Mouse (Mus musculus): ENCODE measurements at regions not wholly inside any gene's neighbourhood (a gene's known extent, or its start where the extent isn't known, plus 50 kb on each side); places are given as distances from the start of the nearest gene placed in this dataset.

DNA sequence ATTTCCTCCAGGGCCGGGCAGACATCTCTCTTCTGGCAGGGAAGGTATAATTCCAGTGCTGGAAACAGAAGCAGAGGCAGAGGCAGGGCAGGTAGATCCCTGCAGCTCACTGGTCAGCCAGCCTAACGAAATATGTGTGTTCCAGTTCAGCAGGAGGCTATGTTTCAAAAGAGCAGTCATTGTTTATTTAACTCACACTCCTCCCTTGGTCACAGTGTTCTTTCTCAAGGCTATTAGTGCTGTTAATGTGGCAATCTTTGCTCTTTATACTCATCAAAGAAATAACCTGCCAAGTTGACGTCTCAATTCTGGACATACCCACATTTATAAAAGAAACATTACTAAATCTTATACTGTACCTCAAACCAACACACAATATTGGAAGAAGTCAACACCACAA lies 253.3 kb upstream of the Adgrl3 start:
- DNase-seq (ENCODE audit: low read depth, low spot score): no peak

DNA sequence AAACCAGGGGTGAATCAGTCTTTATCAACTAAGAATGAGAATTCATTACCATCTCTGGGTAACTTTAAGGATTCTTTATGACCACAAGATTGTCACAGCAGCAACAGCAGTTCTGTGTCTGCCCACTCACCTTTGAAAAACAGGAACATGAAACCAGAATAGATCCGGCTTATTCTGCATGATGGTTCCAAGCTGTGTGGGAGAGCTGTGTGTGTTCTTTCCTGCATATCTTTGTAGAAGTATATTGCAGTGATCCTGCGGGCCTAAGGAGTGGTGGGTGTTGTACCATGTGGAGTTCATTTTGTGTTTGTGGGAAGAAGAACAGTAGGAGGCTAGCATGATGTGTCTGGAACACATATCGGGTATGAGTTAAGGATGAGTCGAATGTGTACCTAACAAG lies 236.0 kb upstream of the Adgrl3 start:
- DNase-seq (ENCODE audit: low read depth, low spot score): peak; percentile 94

DNA sequence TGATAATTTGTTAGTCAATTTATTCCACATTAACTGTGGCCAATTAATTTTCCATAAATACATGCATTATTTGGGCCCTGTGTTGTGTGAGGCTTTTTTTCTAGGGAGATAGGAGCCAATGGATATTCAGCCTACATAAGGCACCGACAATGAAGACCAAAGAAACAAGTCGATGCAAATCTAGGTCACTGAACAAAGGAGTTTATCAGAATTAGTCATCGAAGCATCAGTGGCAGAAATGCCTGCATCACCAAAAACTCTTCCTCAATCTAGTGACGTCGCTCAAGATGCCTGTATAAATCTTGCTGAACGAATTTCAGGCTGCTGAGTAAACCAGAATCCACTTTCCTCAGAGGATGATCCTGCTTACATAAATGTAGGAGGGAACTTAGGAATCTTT lies 235.2 kb upstream of the Adgrl3 start:
- DNase-seq (ENCODE audit: low read depth, low spot score): no peak

DNA sequence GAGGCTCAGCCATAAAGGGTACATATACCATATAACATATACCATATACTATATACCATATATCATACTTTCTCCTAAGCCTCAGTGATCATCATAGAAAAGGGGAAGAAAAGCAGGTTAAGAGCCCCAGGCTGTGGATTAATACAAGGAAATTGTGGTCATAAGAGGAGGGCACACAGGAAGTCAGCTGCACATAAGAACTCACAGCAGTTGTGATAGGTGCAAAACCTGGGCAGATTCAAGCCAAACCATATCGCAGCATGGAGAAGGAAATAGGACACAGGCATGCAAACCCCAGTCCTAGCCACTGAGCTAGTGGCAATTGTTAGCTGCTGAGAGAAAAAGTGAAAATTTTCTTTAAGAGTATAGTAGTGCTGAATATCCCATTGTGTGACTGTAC lies 228.3 kb upstream of the Adgrl3 start:
- no peak for DNase-seq (ENCODE audit: low read depth, low spot score)

DNA sequence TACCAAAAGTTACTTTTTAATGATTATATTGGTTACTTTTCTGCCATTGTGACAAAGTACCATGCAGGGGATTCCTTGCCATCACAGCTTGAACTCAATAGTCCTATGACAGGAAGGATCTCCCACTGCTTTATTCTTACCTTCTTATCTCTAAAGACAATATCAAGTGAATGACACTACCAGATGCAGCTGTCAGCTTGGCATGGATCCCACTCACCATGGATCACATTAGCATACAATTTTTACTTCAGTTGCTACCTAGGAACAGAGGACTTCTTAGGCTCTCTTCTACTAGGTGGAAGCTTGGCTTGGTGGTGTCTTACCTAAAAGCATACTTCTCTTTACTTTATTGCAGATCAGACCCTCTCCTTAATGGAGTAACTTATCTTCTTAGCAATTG lies 220.2 kb upstream of the Adgrl3 start:
- no peak for DNase-seq (ENCODE audit: low read depth, low spot score)

DNA sequence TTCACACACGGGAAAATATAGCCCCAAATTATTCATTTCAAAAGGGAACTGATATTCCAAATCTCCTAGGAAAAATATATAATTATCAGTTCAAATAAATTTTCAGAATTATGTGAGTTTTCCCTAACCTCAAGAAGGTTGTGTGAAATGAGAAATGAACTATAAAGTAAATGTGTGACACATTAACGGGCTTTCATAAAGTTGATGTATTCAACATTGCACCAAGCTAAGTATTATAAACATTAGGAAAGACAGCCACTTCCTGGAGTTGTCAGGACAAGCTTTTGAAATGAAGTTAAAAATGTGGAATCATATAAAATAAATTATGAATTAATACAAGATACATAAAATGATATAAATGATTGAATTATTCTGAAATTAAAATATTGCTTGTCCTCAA lies 207.0 kb upstream of the Adgrl3 start:
- DNase-seq (ENCODE audit: low read depth, low spot score): no peak

DNA sequence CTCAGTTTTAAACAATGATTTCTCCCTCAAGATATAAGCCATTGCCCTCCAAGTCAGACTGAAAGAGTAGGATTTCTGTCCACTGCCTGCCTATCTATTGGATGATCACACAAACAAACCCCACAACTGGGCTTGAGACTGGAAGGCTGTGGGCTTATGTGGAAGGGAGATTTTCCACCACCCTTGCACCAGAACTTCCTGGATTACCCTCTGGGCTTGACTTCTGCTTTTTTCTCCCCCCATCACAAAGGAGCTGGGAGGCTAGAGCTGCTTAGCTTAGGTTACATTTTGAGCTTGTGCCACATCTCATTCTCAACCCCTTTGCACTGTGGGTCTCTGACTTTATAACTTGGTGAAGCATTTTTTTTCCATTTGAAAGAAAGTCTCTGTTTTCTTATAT lies 200.7 kb upstream of the Adgrl3 start:
- no peak for DNase-seq (ENCODE audit: low read depth, low spot score)

DNA sequence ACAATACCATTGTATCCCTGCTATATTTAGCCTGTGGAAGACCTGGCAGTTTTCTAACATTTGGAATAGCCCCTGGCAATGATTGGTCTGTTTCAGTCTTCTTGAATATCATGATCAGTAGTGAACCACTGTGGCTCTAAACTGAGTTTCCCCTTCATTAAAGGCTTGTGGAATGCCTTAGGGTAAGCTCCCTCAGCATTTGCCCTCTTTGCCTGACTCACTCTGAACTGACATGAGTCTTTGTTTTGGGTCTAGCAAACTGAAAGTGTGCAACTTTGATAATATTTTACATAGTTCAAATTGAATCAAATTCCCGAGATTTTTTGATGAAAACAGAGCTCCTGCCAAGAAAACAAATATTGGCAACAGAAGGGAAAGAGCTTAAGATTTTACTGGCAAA lies 177.4 kb upstream of the Adgrl3 start:
- DNase-seq (ENCODE audit: low read depth, low spot score): no peak

DNA sequence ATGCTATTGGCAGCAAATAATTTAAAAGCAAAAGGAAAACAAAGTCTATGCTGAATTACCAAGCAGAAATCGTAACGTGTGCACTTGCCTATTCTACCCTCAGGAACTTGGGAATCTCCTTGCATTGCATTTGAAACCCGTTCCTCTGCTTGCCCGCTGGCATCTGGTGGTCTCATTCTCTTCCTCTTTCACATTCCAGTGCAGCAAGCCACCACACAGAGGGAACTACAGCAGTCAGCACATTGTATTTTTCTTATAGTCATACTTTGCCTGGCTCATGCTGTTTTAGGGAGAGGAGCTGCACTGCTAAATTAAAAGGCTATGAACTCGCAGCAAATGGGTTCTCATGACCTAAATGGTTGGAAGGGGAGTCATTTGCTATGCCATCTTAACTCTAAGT lies 164.9 kb upstream of the Adgrl3 start:
- DNase-seq (ENCODE audit: low read depth, low spot score): no peak

DNA sequence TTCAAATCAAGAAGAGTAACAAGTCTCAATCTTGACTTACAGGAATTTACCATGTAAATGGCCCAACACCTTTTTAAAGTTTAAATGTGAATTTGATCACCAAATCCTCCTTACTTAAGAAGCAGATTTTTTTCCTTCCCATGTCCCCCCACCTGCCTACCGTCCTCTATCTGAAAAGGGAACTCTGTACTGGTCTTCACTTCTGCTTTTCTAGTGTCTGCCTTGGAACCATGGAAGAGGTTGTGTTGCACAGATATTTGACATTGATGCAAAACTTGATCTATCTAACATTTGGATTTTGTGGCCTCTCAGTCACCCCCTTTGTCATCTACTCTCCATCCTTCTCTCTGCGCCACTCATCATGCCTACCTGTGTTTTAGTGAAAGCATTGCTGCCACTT lies 143.3 kb upstream of the Adgrl3 start:
- DNase-seq (ENCODE audit: low read depth, low spot score): no peak

DNA sequence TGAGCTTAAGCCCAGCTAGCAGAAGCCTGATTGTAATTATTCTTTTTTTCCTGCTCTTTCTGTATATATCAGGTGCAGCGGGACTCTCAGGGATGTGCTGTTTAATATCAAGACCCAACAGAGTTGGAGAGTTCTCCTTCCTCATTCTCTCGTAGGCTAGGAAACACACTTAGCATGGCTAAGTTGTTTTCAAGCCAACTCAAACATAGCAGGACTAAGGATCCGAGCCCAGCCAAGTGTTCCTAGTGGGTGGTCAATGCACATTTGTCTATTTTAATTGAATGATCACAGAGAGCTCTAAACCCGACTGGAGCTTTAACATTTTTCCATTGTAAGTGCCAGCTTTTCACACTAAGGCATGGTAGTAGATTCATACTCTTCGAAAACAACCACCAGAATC lies 121.7 kb upstream of the Adgrl3 start:
- no peak for DNase-seq (ENCODE audit: low read depth, low spot score)

DNA sequence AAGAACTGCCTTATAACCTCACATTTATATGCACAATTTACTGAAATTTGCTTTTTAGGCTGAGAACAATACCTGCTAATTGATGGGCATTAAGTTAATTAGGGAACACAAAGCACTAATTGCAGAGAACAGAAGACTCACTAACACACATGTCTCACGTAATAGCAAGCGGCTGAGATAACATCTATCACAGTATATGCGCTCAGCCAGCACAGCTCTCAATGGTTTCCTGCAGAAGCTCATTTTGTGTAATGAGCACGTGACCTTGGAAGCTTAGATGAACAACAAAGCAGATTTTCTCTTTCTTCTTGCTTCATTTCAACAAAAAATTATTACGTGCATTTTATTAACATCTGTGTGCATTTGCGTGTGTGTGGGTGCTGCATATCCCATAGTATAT lies 111.2 kb upstream of the Adgrl3 start:
- no peak for DNase-seq (ENCODE audit: low read depth, low spot score)

DNA sequence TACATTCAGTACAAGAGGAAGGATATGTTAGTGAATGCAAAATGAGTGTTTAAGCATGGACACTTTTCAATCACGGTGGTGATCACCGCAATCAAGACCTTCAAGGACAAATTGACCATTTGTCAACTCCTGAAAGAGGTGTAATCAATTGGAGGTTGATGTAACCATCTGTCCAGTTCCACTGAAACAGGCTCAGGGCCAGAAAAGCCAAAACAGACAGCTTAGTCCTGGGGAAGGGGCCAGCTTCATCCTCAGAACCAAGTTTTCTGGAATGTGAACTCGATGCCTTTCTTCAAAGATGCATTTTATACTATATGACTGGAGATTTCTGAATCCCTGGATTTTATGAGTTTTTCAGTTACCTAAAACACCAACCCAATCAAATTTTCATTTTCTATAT lies 81.1 kb upstream of the Adgrl3 start:
- DNase-seq (ENCODE audit: low read depth, low spot score): no peak

DNA sequence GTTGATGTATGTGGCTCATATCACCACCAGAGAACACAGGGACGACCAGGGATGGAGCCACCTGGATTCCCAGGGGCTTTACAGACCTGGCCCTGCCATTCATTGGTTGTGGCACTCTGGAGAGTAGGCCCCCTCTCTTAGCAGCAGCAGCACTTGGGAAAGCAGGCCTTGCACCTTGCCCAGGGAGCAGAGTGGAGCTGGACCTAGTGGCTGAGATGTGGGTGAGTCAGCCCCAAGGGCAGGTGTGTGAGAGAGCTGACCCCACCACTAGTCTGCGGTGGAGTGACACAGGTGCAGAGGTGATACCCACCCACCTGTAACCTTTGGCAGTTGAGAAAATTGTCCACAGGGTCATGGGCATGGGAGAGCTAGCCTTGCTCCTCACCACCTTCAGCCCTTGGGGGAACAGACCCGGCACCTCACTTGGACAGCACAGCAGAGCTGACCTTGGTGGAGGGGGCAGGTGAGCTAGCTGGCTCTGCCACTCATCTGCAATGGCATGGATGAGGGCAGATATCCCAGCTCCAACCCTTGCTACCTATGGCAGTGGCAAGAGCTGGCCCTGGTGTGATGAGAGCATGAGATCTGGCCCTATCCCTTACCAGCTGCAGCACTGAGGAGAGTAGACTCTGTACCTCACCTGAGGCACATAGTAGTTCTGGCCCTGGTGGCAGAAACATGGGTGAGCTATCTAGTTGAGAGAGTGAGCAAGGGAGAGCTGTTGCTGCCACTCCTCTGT lies 67.9 kb upstream of the Adgrl3 start:
- DNase-seq (ENCODE audit: low read depth, low spot score): no peak

DNA sequence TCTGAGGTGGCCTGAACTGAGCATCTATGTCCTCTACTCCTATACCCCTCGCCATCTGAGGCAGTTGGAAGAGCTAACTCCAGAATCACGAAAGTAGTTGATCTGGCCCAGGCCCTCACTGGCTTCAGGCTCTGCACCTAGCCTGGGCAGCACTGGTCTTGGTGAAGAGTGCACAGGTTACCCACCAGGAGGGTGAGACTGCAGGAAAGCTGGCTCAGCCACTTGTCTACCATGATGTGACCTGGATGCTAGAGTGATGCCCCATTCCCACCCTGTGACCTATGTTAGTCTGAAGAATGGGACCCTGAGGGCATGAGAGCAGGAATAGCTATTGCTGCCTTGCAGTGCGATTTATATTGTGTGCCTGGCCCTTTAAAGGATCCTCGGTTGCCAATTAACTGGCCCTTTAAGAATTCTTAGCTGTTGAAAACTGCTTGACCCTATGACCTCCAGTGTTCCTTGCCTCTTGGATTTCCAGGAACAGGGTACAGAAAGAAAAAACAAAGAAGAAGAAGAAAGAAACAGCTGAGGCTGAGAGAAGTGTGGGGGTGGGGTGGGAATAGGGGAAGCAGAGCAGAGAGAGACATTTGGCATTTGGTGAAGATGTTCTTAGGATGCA lies 67.2 kb upstream of the Adgrl3 start:
- no peak for DNase-seq (ENCODE audit: low read depth, low spot score)

Data from telencephalon, adult 2 months (tissue).